Mouse (Mus musculus): ENCODE measurements at regions not wholly inside any gene's neighbourhood (a gene's known extent, or its start where the extent isn't known, plus 50 kb on each side); places are given as distances from the start of the nearest gene placed in this dataset.

DNA sequence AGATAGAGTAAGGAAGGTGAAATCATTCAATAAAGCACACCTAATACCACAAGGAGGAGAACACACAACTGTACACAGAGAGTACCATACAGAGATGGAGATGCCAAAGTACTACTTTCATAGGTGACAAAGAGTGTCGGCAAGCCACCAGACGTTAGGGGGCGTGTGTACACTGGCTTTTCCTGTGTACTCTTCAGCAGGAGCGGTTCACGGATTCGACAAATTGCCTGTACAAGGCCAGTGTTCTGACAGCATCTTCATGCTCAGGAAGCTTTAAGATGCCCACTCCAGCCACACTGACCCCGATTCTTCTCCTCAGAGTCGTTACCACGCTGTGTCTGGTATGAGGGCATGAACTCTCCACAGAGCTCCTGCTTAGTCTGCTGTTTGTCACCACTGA, 179.5 kb upstream of the Fer start:
- no peaks in the 10 kb centered on the region for H3K36me3 ChIP-seq
- no peaks in the 10 kb centered on the region for H3K27me3 ChIP-seq (ENCODE audit: low read depth, poor library complexity, severe bottlenecking)
- DNase-seq (ENCODE audit: low spot score): no peak
- no peak overlapping the region for H3K4me3 ChIP-seq
- no peaks in the 10 kb centered on the region for H3K9me3 ChIP-seq (replicated peaks)
- 75% methylated on average over 9 of the region's 9 CpGs for WGBS
- peaks cover 18% of the 10 kb centered on the region for H3K4me1 ChIP-seq
- H3K27ac ChIP-seq: no peak overlapping the region

DNA sequence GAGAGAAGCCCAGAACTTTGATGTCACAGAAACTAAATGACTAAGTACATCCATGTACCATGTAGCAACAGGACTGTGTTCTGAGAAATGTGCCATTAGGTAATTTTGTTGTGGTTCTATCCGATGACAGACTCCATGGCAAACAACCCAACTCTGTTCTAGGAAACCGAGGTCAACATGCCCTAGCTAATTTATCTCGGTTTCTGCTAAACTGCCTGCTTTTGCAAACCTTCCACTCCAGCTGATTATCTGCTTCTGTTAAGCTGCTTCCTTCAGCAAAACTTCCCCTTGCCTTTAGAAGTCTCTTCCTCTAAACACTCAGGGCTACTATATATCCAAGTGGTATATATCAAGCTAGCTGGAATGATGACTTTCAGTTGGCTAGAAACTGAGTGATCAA, 178.8 kb upstream of the Fer start:
- Histone ChIP-seq H3K27me3 (ENCODE audit: low read depth, poor library complexity, severe bottlenecking) (no peaks in the 10 kb centered on the region), H3K36me3 (no peaks in the 10 kb centered on the region), H3K9me3 (replicated peaks) (no peaks in the 10 kb centered on the region), H3K4me3 (no peak overlapping the region), H3K27ac (no peak overlapping the region), H3K4me1 (peaks cover 18% of the 10 kb centered on the region)
- no peak for DNase-seq (ENCODE audit: low spot score)
- WGBS: 90% methylated on average over 3 of the region's 3 CpGs

DNA sequence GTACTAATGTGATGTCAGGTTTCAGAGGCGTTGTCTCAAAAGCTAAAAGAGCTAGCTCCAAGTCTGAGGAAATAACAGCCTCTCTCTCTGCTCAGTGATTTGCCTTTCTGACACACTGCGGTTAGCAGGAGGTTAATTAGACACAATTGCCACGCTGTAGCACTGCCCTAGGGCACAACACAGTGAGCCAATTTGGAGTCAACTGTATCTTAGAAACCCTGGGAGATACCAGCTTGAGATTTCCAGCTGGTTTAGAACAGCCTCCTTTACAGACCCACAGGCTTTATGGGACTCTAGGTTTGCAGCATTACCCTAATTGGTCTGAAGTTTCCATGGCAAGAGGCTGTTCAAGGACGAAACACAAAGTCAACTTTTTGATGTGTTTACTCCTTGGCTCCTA, 176.9 kb upstream of the Fer start:
- peak; percentile 50 for DNase-seq (ENCODE audit: low spot score)
- WGBS: 40% methylated on average over 4 of the region's 4 CpGs

DNA sequence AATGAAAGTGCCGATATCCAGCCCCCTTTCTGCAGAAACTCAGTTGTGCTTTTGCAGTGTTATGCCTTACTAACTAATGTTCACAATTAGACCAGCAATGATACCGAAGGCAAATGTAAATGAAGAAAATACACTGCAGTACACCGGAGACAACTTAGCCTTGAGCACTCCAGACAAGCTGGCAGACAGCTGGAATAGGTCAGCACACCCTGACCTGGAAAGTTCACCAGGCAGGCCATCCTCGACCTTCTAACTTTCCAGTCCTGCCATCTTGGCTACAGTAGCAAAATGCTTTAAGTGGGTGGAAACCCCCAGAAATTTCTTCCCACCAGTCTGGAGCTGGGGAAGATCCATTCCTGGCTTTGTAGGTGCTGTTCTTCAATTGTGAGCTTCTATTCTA, 176.5 kb upstream of the Fer start:
- H3K27ac ChIP-seq: 0 out of 2 replicates have a peak overlapping the region, but pooled peaks have one; percentile 40
- no peak overlapping the region for H3K4me3 ChIP-seq
- DNase-seq (ENCODE audit: low spot score): no peak
- no peaks in the 10 kb centered on the region for H3K27me3 ChIP-seq (ENCODE audit: low read depth, poor library complexity, severe bottlenecking)
- peaks cover 22% of the 10 kb centered on the region for H3K4me1 ChIP-seq
- no peaks in the 10 kb centered on the region for H3K9me3 ChIP-seq (replicated peaks)
- 63% methylated on average over 4 of the region's 4 CpGs for WGBS
- no peaks in the 10 kb centered on the region for H3K36me3 ChIP-seq

More for the DNA sequence above, 176.9 kb upstream of the Fer start:
- Histone ChIP-seq H3K4me3 (no peak overlapping the region), H3K27me3 (ENCODE audit: low read depth, poor library complexity, severe bottlenecking) (no peaks in the 10 kb centered on the region), H3K27ac (0 out of 2 replicates have a peak overlapping the region, but pooled peaks have one; percentile 40), H3K36me3 (no peaks in the 10 kb centered on the region), H3K9me3 (replicated peaks) (no peaks in the 10 kb centered on the region), H3K4me1 (peaks cover 18% of the 10 kb centered on the region)

DNA sequence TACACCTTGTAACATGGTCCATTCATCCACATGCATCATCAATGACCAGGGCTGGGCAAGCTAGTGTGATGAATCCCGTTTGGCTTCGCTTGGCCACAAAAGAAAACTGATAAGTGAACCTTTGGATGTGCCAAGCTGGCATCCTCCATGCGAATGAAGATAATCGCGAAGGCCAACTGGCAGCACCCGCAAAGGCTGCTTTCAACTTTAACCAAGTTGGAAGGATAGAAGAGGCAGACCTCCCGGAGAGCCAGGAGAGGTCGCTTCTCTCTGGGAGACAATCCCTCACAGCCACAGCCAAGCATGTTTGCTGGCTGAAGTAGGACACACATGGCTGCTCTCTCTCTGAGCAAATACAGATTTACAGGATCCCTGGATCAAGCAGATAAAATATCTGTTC, 173.6 kb upstream of the Fer start:
- WGBS: 87% methylated on average over 8 of the region's 8 CpGs
- peaks cover 29% of the 10 kb centered on the region for H3K4me1 ChIP-seq
- no peak for DNase-seq (ENCODE audit: low spot score)
- no peaks in the 10 kb centered on the region for H3K9me3 ChIP-seq (replicated peaks)
- H3K27me3 ChIP-seq (ENCODE audit: low read depth, poor library complexity, severe bottlenecking): no peaks in the 10 kb centered on the region
- H3K36me3 ChIP-seq: no peaks in the 10 kb centered on the region
- H3K4me3 ChIP-seq: no peak overlapping the region
- no peak overlapping the region for H3K27ac ChIP-seq

DNA sequence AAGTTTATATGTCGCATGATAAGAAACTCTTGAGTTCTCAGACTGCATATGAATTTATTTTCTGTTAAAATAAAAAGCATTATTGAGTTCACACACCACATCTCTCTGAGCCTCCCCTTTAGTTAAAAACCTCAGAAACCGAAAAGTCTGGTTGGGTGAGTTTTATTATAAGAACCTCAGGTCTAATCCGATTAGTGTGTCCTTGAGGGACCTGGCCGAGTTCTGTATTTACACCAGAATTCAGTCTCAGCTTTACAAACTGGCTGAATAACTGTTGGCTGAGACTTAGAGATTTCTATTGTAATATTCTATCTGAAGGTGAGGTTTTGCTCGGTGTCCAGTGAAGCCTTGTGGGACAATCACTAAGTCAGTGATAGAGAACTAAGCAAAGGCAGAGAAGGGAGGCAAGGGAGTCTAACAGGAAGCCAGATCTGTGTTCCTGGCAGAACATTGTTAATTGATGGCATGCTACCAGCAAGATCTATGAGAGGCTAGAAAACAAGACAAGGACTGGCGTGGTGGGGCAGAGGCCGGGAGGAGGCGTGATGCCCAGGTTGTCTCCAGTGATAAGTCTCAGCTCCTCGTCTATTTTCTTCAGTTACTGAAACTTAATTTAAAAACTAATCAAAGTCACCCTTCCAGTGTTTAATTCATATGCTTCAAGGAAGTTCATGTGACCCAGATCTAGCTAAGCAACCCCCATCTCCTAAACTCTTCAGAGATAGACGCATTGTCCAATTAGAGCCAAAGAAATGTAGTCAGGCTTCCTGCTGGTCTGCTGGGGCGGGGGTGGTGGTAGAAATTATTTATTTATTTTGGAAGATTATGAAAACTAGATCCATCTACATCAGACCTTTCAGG, 171.8 kb upstream of the Fer start:
- Histone ChIP-seq H3K9me3 (replicated peaks) (no peaks in the 10 kb centered on the region), H3K36me3 (no peaks in the 10 kb centered on the region), H3K27me3 (ENCODE audit: low read depth, poor library complexity, severe bottlenecking) (no peaks in the 10 kb centered on the region), H3K4me3 (no peak overlapping the region), H3K27ac (no peak overlapping the region), H3K4me1 (peaks cover 19% of the 10 kb centered on the region)
- no peak for DNase-seq (ENCODE audit: low spot score)
- WGBS: 87% methylated on average over 11 of the region's 11 CpGs

DNA sequence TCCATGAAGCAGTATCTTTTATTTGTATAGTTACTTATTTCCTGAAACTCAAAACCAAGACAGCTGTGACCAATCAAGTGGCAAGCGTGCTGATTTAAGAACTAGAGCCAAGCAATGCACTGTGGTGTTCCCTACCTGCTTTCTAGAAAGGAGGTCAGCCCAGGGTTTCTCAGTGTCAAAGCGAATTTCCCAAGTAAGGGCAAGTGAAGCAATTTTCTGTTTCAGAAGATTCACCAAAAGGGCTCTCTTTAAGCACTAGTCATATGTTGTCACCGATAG, 171.2 kb upstream of the Fer start:
- Histone ChIP-seq H3K4me1 (peaks cover 13% of the 10 kb centered on the region), H3K36me3 (no peaks in the 10 kb centered on the region), H3K9me3 (replicated peaks) (no peaks in the 10 kb centered on the region), H3K27me3 (ENCODE audit: low read depth, poor library complexity, severe bottlenecking) (no peaks in the 10 kb centered on the region), H3K27ac (no peak overlapping the region), H3K4me3 (no peak overlapping the region)
- DNase-seq (ENCODE audit: low spot score): no peak
- 72% methylated on average over 3 of the region's 3 CpGs for WGBS

DNA sequence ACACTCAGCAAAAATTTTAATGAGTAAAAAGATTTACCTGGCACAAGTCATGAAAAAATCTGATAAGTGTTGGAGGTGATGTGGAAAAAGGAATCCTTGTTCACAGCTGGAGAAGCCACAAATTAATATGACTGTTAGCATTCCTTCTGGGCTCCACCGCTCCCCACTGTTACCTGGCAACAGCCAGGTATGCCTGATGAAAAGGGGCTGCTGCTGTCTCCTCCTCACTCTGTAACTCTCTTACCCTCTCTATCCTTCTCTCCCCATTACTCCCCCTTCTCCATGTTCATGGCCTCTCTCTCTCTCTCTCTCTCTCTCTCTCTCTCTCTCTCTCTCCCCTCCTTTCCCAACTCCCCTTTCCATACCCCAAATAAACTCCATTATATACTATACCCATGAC, 169.6 kb upstream of the Fer start:
- peaks cover 11% of the 10 kb centered on the region for H3K4me1 ChIP-seq
- H3K9me3 ChIP-seq (replicated peaks): no peaks in the 10 kb centered on the region
- DNase-seq (ENCODE audit: low spot score): no peak
- H3K27ac ChIP-seq: no peak overlapping the region
- WGBS: 96% methylated on average over 1 of the region's 1 CpGs
- no peaks in the 10 kb centered on the region for H3K27me3 ChIP-seq (ENCODE audit: low read depth, poor library complexity, severe bottlenecking)
- H3K36me3 ChIP-seq: no peaks in the 10 kb centered on the region
- no peak overlapping the region for H3K4me3 ChIP-seq

DNA sequence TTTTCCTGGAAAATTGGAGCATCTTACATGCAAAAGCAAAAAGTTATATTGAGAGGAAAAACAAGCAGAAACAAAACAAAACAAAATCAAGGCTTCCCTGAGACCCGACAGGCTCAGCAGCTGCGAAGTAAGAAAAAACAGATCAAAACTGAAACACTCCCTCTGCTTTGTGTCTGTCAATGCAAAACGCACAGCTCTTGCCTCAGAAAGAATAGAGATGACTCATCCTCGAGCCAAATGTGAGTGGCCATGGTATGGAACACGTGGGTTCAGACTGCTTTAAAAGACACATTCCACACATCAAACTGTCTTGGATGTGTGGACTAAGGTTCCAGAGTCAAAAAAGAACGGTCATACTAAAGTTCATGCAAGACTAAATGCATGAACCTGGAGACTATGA, 163.3 kb upstream of the Fer start:
- H3K4me3 ChIP-seq: no peak overlapping the region
- no peaks in the 10 kb centered on the region for H3K36me3 ChIP-seq
- no peaks in the 10 kb centered on the region for H3K9me3 ChIP-seq (replicated peaks)
- 89% methylated on average over 6 of the region's 6 CpGs for WGBS
- H3K27ac ChIP-seq: no peak overlapping the region
- no peaks in the 10 kb centered on the region for H3K4me1 ChIP-seq
- DNase-seq (ENCODE audit: low spot score): no peak
- no peaks in the 10 kb centered on the region for H3K27me3 ChIP-seq (ENCODE audit: low read depth, poor library complexity, severe bottlenecking)

DNA sequence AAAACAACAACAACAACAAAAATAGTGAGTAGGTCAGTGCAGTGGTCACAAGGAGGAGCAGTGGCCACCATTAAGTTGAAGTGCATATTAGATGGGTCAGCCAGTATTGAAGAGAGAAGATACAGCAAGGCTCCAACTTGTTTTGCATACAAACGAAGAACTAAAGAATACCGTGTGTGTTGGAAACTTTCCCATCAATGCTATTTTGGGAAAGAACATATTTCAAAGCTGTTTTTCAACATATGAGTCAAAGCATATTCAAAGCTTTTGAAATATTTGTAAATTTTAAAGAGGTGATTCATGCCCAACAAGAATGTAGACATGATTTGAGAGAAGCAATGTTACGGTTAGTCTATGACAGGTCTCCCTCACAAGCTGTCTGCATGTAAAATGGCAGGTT, 157.9 kb upstream of the Fer start:
- Histone ChIP-seq H3K9me3 (replicated peaks) (no peaks in the 10 kb centered on the region), H3K4me1 (no peaks in the 10 kb centered on the region), H3K27ac (no peak overlapping the region), H3K36me3 (no peaks in the 10 kb centered on the region), H3K27me3 (ENCODE audit: low read depth, poor library complexity, severe bottlenecking) (no peaks in the 10 kb centered on the region), H3K4me3 (no peak overlapping the region)
- WGBS: 94% methylated on average over 3 of the region's 3 CpGs
- DNase-seq (ENCODE audit: low spot score): no peak

DNA sequence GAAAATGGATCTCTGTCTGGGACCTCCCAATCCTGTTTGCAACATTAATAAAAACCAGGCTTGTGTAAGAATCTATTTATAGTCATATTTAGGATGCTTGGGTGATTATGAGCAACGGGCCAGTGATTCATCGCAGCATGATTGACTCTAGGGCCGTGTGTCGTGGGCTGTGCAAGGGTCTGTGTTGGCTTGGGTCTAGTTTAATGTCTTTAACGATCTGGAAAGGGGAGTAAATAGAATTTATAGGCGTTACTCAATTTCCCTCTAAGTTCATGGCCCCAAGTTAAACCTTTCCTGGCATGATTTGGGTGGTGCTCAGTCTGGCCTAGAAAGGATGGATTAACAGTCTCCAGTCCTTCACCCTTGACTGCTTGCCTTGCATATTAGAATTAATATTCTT, 149.9 kb upstream of the Fer start:
- Histone ChIP-seq H3K9me3 (replicated peaks) (no peaks in the 10 kb centered on the region), H3K4me1 (peaks cover 4% of the 10 kb centered on the region; the same call in 1 of the 2 replicates), H3K4me3 (no peak overlapping the region), H3K36me3 (no peaks in the 10 kb centered on the region), H3K27me3 (ENCODE audit: low read depth, poor library complexity, severe bottlenecking) (peaks cover 4% of the 10 kb centered on the region; the same call in 1 of the 2 replicates), H3K27ac (no peak overlapping the region)
- WGBS: 67% methylated on average over 6 of the region's 6 CpGs
- no peak for DNase-seq (ENCODE audit: low spot score)

DNA sequence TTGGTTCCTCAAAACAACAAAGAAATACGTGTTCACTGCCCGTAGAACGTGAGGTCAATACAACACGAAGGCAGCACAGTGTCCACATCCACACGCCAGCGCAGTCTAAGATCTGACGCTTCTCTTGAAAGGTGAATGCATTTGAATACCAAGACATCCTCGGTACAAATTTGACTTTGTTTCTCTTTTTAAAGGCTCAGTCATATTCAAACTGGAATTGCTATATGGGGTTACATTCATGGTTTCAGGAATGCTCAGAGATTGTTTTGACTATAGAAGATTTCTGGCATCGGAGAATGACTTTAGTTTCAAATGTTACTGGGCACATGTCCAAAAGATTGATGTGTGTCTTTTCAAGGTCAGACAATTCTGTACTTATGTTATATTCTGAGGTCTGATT, 147.2 kb upstream of the Fer start:
- Histone ChIP-seq H3K27ac (no peak overlapping the region), H3K27me3 (ENCODE audit: low read depth, poor library complexity, severe bottlenecking) (peaks cover 7% of the 10 kb centered on the region; the same call in 1 of the 2 replicates), H3K36me3 (no peaks in the 10 kb centered on the region), H3K9me3 (replicated peaks) (no peaks in the 10 kb centered on the region), H3K4me3 (no peak overlapping the region), H3K4me1 (peaks cover 25% of the 10 kb centered on the region)
- WGBS: 96% methylated on average over 9 of the region's 9 CpGs
- no peak for DNase-seq (ENCODE audit: low spot score)

DNA sequence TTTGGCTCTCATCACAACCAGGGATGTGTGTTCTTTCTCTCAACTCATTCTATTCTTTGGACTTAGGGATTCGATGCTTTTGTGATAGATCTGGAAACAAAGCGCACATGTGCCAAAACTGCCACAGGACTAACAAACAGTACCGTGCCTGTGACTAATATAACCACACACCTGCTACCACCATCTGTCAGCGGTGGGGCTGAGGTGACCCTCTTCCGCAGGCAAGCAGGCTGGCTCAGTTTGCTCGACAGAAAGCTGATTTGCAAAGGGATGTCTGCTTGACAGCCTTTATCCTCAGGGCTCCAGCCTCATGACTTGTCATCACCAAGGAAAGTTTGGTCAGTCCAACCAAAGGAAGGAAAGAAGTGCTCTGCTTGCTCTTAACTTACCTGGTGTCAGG, 146.7 kb upstream of the Fer start:
- WGBS: 85% methylated on average over 6 of the region's 6 CpGs
- no peak for DNase-seq (ENCODE audit: low spot score)
- Histone ChIP-seq H3K36me3 (no peaks in the 10 kb centered on the region), H3K9me3 (replicated peaks) (no peaks in the 10 kb centered on the region), H3K27ac (no peak overlapping the region), H3K27me3 (ENCODE audit: low read depth, poor library complexity, severe bottlenecking) (peaks cover 7% of the 10 kb centered on the region; the same call in 1 of the 2 replicates), H3K4me3 (no peak overlapping the region), H3K4me1 (peaks cover 25% of the 10 kb centered on the region)
